Mouse (Mus musculus) ES-E14 (cell line): ENCODE data around the gene Pitpnm1.

Experiments used
- HCFC1 ChIP-seq: IDR thresholded peaks from 2 replicates; pipeline ENCODE4 v1.6.1; 2012; ENCODE audit warnings: low read length, inconsistent platforms, borderline replicate concordance; ENCODE audit not compliant: insufficient read depth
- MAFK ChIP-seq: IDR thresholded peaks from 2 replicates; pipeline ENCODE4 v1.6.1; 2014; ENCODE audit warnings: mild to moderate bottlenecking, low read depth, low read length, inconsistent platforms; ENCODE audit not compliant: insufficient read depth
- ZC3H11A ChIP-seq: IDR thresholded peaks from 2 replicates; pipeline ENCODE4 v1.6.1; 2012; ENCODE audit warnings: low read depth, mild to moderate bottlenecking, inconsistent platforms, low read length, borderline replicate concordance

DNA sequence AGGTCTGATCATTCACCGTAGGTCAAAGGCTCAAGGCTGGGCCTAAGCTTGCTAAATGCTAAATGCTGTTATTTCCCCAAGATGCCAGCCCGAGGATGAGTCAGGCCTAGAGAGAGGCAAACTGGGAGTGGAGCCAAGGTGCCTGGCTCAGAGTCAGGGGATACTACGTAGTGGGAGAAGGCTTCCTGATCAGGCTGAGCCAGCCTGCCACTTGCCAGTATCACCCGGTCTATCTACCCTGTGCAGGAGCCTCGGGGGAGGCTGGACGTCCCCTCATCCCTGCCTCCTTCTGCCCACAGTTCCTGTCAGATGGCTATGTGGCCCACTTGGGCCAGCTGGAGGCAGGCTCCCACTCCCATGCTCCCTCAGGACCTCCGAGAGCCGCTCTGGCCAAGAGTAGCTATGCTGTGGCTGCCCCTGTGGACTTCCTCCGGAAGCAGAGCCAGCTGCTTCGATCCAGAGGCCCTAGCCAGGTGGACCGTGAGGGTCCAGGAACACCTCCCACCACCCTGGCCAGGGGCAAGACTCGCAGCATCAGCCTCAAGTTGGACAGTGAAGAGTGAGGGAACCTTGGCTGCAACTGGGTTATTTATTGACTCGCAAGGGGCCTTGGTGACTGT lies 13.5 kb downstream of the Pitpnm1 start:
- no peak for TF ChIP-seq HCFC1
- no peak for TF ChIP-seq MAFK
- no peak for TF ChIP-seq ZC3H11A
